Mouse (Mus musculus) bone marrow, adult 2 months (tissue): ENCODE measurements around the gene Btbd35f5. TPM values are rescaled to one million over a fixed set of nuclear protein-coding genes. Genes with fewer than 3 reads are reported as not detected.
"Not testable (repeated sequence)": the region's sequence is repeated elsewhere in the genome, so short reads cannot be mapped to it uniquely, and the experiment has no call there.

Experiments used
- H3K27ac ChIP-seq: fragments of 200-500 bp; 2 replicates; pipeline ENCODE4 v1.5.1; 2012; ENCODE audit warnings: low read depth, mild to moderate bottlenecking, control low read depth, inconsistent platforms, low read length; ENCODE audit not compliant: control insufficient read depth, poor library complexity, insufficient read depth
- H3K4me1 ChIP-seq: fragments of 200-500 bp; 2 replicates; pipeline ENCODE4 v1.6.1; 2011; ENCODE audit warnings: low read length; ENCODE audit not compliant: control insufficient read depth, insufficient read depth
- H3K4me3 ChIP-seq: fragments of 200-500 bp; replicated peaks from 2 replicates; pipeline ENCODE3; 2011; ENCODE audit warnings: mild to moderate bottlenecking, low read depth, low read length, control low read depth; ENCODE audit not compliant: control insufficient read depth
- WGBS: fragments of 180-500 bp; shearing (Covaris S2); methylation state at CpG from one replicate; pipeline ENCODE4 v1.1.7; 2018; 5-methylcytosine and 5-hydroxymethylcytosine counted together
- polyA plus RNA-seq: library from polyadenylated mRNA; stranded (reverse); fragments of >200 nt; gene quantifications from 2 replicates; pipeline ENCODE4 v1.2.4, GENCODE M21; 2011; ENCODE audit warnings: low replicate concordance; ENCODE audit not compliant: missing spikeins, insufficient read depth, insufficient read length

Btbd35f5 gene
- polyA plus RNA-seq, result not detected in 2 replicates

DNA sequence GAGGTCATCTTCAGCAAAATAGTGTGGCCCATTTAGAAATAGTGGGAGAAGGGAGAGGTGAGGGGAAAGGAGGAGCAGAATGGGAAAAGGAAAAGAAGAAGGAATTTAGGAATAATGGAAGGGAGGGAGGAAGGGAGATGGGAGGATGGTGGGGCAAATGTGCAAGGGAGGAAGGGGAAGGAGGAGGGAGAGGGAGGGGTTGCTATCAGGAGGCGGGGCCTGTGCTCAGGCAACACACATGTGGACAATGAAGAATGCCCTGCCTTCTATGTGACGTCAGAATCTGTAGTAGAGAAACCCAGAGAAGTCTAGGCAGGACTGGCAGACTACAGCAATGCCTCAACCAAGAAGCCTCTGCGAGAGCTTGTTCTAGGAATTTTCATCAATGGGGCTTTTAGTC is at the start of gene Btbd35f5:
TSS of gene Btbd35f5 (plus strand) at position 301 of the 400 bp plus-strand sequence.
- no CpG with 5 or more reads among the region's 3 CpGs for WGBS
- not testable (repeated sequence) for H3K27ac ChIP-seq, H3K4me3 ChIP-seq, H3K4me1 ChIP-seq

GRCm38 (mm10) chrX:32941468-32941867 is 32.2 kb upstream of the Btbd35f5 start, which contains the start of gene Gm21789:
Gm21789 (plus strand) TSS chrX:32941768.
- not testable (repeated sequence) for H3K27ac ChIP-seq
- no CpG with 5 or more reads among the region's 1 CpGs for WGBS

More at GRCm38 (mm10) chrX:32941468-32941867, 32.2 kb upstream of the Btbd35f5 start, which contains the start of gene Gm21789:
- H3K4me3 ChIP-seq, H3K4me1 ChIP-seq: not testable (repeated sequence)

Other genes with a start within 250 kb of the Btbd35f5 start
- gene Btbd35f21, start 247.8 kb upstream of the Btbd35f5 start, polyA plus RNA-seq, result not detected in 2 replicates
- gene Btbd35f30, start 79.3 kb upstream of the Btbd35f5 start, polyA plus RNA-seq, result not detected in 2 replicates
- gene Gm21789, start 32.1 kb upstream of the Btbd35f5 start, polyA plus RNA-seq, result not detected in 2 replicates